Mouse (Mus musculus): ENCODE measurements around the gene Tln2.
A peak's percentile ranks its signal among the peaks of the same experiment; 100 is the strongest.
"Not testable (repeated sequence)": the region's sequence is repeated elsewhere in the genome, so short reads cannot be mapped to it uniquely, and the experiment has no call there.

Tln2 gene

DNA sequence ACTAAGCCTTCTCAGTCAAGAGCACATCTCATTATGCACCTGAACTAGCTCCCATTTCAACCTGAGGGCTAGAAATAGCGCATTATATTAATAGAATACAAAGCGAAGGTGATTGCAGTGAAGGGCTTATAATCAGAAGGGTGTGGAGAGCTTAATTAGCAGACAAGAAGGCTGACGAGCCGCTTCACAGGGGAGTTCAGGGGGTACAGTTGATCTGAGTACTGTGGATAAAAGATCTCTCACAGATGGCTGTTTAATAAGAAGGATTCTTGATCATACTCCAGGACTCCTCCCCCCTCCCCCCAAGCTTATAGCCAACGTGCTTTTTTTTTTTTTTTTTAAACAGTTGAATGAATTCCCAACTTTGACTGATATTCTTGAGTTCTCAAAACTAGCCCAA is 198.0 kb downstream of the Tln2 start:
- no peak for DNase-seq (ENCODE audit: low read depth)

DNA sequence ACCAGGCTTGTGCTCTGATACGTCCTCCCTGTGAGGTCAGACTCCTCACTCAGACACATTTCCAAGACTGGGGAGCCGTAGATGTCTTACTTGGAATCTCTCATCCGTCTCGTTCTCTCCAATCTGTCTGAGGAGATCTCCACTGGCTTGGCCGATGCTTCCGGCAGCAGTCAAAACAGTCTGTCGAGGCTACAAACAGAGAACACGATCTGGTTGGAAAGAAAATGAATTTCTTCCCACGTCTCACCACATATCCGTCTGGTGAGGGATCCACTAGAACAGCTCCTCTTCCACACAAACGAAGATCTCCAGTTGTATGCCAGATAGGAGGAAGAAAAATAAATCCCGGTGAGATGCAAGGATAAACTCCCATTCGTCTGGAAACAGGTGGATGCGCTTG is 205.1 kb downstream of the Tln2 start:
- DNase-seq (ENCODE audit: low read depth), result no peak

DNA sequence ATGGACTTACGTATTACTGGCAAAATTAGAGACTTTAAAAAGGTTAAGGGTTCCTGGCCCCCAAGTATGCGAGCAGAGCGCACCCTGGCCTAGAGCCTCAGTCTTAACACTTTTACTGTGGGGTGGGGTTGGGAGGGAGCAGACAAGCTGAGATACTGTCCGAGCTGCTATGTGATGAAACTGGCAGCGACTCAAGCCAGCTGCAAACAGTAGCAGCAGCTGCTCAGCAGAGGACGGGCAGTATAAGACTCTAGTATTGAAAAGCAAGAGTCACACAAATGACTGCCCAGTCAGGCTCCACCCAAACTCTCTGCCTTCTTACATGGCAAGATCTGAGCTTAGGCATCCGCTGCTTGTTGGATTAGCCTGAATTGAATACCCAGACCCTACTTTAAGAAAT is 206.1 kb downstream of the Tln2 start:
- DNase-seq (ENCODE audit: low read depth), result no peak

DNA sequence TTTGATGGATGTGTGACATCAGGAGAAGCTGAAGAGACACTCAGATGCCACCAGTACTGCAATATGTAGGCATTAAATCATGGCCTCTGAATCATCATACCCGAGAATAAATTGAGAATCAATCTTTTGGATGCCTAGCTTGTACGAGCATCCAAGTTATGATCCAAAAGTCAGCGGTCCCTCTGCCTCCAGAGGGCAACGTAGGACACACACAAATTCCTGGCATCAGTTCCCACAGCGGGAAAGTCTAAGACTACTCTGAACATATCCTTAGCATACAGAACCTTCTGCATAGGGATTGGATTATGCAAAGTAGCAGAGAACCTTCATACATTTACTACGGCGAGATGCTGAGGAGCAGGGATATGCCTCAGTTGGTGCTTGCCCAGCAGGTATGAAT is 210.5 kb downstream of the Tln2 start:
- DNase-seq (ENCODE audit: low read depth), result peak; percentile 39

DNA sequence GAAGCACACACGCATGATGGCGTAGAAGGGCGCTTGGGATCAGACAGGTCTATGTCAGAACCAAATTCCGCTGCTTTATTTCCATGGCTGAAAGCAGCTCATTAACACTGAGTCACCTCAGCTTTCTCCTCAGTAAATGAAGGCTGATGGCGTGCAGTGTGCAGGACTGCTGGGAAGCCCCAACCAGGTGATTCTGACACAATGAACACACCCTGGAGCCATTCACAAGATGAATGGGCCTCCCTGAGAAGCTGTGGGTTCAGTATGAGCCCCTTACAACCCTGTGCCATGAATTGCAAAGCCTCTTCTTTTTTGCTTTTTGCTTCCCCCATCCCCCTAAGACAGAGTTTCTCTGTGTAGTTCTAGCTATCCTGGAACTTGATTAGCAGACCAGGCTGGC is 212.3 kb downstream of the Tln2 start:
- DNase-seq (ENCODE audit: low read depth), result no peak

DNA sequence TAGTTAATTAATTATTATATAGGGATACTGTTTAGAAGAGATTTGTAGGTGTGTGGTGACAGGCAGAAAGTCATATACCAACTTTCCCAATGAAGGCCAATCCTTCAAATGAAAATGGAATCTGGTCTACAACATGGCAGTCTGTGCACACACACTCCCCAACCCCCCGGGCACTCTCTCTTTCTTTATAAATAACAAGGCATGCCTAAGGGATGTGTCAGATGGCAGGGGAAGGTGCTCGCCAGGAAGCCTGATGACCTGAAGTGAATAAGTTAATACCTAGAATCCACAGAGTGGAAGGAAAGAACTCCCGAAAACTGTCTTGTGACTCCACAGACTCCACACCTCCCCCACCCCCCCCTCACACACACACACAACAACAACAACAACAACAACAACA is 228.2 kb downstream of the Tln2 start:
- peak; percentile 56 for DNase-seq (ENCODE audit: low read depth)

DNA sequence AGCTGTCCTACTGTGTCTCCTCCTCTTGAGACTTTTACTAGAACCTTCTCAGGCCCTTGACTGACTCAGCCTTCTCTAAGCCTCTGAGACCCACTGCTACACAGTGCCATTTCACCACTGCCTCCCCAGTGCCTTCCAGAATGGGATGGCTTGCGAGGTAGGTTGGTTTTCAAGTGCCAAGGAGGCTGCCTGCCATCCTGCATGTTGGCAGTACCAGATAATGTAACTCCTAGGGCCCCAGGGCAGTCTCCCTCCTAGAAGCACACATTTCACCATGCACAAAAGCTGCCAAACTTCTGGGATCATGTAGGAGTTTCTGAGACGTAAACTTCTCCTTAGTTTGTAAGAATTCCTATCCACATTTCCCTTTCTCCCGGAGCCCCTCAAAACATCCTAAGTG is 231.1 kb downstream of the Tln2 start:
- no peak for DNase-seq (ENCODE audit: low read depth)

DNA sequence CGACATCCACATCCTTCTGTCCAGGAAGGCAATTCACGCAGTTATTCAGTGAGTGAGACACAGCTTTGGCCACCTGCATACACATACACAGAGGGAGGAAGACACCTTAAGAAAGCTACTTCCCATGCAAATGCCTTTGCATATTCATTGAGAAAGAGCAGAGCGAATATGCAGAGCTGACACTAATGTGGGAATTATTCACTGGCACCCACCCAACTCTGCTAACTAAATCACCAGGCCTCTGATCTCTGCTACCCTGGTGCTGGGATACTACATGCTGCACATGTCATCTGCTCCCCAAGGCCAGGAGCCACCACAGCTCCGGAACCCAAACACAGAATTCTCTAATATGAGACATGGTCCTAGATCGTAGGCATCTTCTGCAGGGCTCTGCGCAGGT is 237.6 kb downstream of the Tln2 start:
- DNase-seq (ENCODE audit: low read depth), result no peak

DNA sequence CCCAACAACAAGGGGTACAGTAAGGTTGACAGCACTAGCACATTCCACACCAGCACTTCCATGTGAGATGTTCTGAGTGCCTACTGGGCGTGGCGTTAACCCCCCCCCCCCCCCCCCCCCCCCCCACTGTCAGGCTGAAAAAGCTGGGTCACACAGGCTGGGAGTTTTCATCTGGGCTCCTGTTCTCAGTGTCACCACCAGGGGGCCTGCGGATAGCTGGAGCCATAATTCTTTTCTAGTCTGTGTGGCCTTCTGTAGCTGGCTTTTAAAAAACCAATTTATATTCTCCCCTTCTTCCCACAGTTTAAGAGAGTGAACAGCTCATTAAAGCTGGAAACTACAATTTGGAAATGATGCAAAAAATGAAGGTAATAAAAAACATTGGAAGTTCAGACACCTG is 244.1 kb downstream of the Tln2 start:
- peak; percentile 65 for DNase-seq (ENCODE audit: low read depth)

DNA sequence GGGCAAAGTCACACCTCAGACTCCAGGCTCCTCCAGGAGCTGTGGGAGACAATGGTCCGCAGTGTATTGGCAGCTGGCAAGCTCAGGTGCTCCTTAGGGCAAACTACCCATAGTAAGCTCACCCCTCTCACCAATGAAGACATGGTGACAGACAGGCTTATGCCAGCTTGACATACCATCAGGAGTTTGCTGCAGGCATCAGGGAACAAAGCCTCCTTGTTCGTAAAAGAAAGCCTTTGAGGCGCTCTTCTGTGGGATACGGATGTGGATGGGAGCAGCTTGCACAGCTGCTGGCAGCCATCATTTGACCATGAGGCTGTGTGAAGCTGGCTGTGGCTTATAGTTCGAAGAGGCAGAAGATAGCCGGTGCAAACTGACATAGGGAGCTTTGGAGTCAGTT is 254.5 kb downstream of the Tln2 start:
- DNase-seq (ENCODE audit: low read depth), result no peak

DNA sequence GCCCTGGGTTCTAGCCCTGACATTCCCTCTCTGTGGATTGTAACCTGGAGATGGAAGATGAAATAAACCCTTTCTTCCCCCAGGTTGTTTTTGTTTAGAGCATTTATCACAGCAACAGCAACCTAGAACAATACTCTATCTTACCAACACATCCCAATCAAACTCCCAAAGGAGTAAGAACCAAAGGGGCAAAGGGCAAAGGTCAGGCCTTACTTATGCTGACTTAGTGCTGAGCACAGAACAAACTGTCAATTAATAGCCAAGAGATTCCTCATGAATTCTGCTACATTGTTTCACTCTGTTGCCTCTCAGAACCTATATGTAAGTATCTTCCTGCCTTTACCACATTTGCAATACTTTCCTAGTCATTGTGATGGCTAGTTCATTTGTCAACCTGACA is 255.5 kb downstream of the Tln2 start:
- DNase-seq (ENCODE audit: low read depth), result no peak

DNA sequence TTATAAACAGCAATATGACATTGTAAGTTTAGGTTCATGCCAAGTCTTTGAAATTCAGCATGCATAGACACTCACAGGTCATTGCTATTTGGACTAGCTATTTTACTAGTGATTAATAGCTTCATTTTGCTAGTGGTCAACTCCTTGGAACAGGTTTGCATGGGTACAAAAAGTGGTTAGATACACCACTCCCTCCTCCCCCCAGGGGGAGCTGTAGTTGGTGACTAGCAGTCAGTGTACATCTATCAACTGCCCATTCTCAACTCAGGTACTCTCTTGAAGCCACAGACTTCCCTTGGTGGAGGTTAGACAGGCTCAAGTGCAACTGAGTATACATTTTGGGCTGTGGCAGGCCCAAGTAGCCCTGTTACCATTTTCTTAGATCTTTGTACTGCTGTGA is 256.5 kb downstream of the Tln2 start:
- no peak for DNase-seq (ENCODE audit: low read depth)

DNA sequence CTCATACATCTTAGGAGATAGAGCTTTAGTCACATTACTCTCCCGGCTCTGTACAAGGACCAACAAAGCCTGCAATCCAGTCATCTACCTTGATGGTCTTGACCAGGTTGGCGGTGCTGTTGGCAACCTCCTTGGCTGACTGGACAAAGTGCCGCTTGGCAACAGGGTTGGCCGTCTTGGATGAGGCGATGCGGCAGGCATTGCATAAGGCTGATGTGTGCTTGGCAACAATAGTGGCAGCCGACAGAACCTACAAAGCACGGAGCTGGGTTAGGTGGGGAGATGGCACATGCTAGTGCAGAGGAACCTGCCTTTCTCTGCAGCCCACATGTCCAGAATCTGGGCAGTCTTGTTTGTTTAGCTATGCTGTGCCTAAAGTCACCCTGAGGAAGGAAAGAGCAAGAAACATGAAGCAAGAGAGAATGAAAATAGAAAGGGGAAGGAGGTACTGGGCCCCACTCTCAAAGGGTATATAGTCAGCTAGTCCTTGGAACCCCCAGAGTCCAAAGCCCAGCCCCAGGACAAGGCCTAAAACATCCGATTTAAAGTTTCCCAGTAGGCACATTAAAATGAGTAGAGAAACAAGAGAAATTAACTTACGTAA is 257.0 kb downstream of the Tln2 start:
- DNase-seq (ENCODE audit: low read depth), result no peak

DNA sequence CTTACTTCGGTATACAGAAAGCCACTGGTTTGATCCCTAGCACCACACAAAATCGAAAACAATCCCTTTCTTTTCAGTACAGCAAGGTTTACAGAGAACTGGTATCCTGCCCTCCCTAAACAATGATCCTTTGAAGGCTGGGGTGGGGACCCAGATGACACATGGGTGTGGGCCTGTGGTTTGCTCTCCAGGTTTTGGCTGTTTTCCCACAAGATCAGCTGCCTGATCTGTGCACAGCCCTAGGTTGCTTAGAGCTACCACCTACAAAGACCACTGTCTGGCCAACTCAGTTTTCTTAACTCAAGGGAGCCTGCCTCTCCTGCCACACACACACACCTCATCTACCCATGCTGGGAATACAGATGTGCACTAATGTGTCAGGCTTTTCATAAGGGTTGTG is 257.9 kb downstream of the Tln2 start:
- DNase-seq (ENCODE audit: low read depth), result no peak

DNA sequence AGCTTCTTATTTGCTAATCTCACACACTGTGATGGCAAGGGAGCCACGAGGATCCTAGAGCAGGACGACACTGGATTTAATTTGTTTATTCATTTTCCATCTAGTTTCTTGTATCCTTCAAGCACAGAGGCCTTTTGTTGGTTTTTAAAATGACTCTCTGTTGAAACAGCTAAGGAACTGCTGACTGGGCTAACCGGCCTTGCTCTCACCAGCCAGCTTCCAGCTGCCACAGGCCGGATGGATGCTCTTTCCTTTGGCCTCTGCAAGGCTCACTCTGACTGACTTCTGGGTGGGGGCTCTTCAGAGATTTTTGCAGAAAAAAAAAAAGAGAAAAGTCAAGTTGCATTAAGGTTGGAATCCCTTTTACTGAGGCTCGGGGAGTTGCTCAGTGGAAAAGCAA is 258.7 kb downstream of the Tln2 start:
- DNase-seq (ENCODE audit: low read depth), result no peak

DNA sequence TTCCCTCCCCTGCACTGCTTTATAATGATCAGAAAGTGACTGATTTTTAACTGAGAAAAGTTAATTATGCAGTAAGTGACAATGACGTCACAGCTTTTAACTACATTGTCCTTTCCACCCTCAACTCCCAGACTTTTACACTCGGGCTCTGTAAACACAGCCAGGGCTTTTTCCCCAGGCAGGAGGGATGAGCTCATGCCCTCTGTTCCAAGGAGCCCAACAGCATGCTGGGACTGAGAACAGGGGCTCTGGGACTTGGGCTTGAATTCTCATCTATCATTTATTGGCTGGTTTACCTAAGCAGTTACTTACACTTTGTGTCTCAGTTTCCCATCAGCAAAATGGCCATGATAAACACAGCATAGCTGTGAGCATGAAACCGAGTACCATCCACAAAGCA is 259.2 kb downstream of the Tln2 start:
- DNase-seq (ENCODE audit: low read depth), result no peak

DNA sequence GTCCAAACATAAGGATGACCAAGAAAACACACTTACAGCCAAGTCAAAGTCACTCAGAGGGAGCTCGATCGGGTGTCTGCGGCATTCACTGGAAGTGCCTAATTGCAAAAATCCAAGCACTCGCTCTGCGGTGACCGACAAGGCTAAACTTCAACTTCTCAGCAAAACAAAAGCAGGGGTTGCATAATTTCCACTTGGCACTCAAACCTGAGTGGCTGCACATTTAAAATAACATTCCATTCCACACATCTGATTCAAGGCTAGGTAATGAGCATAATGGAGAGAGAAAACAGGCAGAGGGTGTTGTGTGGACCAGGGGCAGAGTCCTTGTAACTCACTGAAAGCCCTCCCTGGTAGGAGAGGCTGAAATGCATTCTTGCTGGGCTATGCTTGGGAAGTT is 260.3 kb downstream of the Tln2 start:
- peak; percentile 36 for DNase-seq (ENCODE audit: low read depth)

DNA sequence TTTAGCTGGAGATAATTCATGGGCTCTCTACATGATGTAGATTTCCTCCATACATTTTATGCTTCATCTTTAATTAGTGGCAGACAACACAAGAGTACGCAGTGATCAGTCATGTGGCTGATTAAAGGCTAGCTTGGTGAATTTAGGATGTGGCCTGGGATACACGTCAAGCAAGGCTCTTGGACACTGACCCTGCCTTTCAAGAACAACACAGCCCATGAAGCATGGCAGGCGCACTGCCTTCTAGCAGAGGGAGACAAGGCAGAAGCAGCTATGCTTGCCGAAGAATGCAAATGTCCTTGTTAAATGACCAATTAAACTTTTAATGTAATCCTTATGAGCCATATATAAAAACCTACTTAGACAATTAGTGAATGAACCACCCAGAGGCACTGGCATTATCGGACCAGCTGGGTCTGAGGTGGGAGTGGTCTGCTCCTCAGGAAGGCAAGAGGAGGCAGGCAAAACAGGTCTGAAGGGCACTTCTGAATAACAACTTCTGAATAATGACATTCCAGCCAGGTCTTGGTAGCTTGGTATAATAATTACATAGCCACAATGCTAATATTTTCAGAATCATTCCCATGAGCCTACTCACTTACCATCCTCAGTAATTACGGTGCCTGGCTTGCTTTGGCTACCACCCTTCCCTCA is 262.1 kb downstream of the Tln2 start:
- no peak for DNase-seq (ENCODE audit: low read depth)

DNA sequence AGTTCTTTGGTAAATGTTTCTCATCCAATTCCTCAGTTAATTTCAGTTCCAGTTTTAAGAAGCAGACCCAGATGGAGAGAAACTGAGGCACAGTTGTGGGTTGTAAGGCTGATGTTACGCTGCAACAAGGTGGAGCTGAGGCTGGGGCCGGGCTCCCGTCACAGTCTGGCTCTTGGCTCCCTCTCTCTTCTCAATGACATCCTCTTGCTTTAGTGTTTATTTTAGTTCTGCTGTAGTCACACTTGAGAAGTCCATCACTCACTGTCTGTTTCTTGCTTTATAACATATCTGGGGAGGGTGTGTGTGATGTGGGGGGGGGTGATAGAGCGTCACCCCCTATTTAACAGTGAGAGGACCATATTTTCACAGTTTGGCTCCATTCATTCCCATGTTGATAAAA is 272.0 kb downstream of the Tln2 start:
- DNase-seq (ENCODE audit: low read depth), result no peak

DNA sequence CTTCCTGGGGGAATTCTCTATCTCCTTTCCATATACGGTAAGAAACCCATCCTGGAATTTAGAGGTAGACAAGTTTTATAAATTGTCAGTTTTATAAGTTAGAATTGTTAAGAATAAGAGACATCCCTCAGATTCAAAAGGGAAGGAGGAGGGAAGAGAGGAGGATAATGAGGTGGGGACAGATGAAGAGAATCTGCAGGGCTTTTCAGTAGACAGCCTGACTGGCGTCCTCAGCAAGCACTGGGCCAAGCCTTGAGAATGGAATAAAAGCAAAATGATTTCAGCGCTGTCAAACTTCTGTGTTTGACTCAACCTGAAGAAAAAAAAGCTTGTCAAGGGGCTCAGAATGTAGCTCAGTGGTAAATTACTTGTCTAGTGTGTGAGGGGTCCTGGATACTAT is 272.7 kb downstream of the Tln2 start:
- no peak for DNase-seq (ENCODE audit: low read depth)

DNA sequence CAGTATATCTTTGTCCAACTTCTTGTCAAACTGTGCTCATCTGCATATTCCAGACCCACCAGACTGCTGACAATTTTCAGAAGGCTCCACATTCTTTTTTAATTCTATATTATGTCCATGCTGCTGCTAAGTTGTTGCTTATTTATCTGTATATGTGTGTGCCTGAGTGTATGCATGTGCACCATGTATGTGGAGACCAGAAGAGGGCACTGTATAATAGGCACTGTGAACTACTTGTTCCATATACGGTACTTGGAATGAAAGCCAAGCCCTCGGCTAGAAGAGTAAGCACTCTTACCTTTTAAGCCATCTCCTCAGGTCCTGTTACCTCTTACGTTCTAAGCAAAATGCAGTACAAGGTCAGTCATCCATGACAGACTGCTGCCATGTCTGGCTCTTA is 274.0 kb downstream of the Tln2 start:
- no peak for DNase-seq (ENCODE audit: low read depth)

DNA sequence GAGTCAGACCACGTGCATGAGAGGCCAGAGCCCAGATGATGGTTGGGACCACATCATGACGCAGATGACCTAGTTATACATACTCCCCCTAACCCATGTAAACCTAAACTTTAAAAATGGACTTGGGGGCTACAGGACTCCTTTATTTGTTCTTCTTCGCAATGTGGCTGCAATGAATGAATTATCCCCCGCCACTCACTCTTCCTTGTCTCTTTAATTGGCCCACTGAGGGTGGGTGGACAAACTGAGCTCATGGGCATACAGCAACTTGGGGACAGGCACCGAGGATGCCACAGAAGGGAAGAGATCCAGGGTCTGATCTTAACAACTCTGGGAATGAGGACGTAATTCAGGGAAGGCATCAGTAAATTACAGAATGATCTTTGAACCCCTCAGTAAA is 277.7 kb downstream of the Tln2 start:
- DNase-seq (ENCODE audit: low read depth), result no peak

DNA sequence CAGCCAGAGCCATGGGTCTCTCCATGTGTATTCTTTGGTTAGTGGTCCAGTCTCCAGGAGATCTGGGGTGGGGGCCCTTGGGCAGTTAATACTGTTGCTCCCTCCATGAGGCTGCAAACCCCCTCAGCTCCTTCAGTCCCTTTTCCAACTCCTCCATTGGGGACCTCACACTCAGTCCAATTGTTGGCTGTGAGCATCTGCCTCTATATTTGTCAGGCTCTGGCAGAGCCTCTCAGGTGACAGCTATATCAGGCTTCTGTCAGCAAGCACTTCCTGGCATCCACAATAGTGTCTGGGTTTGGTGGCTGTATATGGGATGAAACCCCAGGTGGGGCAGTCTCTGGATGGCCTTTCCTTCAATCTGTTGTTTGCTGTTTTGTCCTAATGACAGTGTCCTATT is 279.2 kb downstream of the Tln2 start:
- not testable (repeated sequence) for DNase-seq (ENCODE audit: low read depth)

DNA sequence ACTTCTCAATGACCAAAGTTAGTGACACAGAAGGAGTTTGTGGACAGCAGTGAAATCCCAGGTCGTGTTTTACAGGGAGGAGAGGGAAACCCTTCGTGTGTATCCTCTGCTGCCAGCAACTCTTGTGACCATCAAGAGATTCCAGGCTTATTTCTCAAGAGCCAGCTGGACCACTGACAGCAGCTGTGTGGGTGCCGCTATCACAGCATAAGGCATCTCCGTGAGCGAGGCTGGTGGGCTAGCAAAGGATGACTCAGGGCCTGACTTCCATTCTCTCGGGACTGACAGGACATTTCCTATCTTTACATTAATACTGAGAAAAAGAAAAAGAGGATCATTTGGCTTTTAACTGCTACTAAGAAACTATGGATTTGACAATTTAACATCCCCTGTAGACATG is 283.1 kb downstream of the Tln2 start:
- no peak for DNase-seq (ENCODE audit: low read depth)

DNA sequence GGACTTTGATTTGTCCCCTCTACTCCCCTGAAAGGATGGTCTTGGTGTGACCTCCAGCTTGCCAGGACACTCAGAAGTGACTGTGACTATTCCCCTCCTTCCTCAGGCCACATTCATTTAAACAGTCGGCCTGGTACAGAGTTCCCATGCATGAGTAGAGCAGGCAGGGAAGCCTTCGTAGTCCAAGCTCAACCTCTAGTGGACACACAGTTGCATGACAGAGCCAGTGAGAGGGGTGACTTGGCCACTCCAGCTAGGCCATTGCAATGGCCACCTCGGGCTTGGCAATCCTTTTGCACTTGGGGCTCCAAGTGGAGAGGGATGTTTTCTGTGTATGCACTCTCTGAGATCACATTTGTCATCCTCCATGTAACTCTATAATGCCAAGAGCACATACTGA is 285.2 kb downstream of the Tln2 start:
- DNase-seq (ENCODE audit: low read depth), result peak; percentile 61
